Mouse (Mus musculus) erythroblast, embryonic 14.5 days (primary cell): ENCODE measurements around the gene Kcng3.

Experiments used
- GATA1 ChIP-seq: IDR thresholded peaks from 2 replicates; pipeline ENCODE4 v1.6.1; 2012; ENCODE audit warnings: low read length, inconsistent platforms, mixed read lengths
- TAL1 ChIP-seq: IDR thresholded peaks from 3 replicates; pipeline ENCODE4 v1.6.1; 2012; ENCODE audit warnings: low read length, inconsistent platforms, mixed read lengths

DNA sequence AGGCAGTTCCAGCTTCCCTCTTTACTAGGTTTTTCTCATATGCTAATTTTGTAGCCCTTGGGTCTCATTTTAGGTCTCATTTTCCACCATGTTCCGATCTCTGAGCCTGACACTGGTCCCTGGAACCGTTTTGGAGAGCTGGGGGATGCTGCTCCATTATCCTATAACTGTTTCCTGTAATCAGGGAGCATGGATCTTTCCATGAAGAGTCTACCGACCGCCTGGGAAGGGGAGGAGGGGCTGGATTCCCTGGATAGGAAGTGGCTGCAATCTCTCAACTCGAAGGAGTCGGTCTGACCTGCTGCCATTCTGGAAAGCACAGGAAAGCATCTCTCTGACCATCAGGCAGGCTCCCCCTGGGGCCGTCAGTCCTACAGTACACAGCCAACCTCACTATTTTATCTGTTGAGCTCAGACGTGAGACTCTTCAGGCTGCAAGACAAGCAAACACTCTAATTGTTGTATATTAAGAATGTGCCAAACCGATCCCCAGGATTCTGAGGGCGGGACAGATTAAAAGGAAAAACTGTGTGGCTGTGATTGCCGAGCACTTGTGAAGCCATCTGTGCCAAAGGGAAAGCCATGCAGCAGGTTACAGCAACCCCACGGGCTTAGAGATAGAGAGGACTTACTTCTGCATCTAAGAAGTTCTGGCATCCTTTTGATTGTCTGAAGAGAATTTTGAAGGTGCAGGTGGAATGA, 67.4 kb downstream of the Kcng3 start:
- TF ChIP-seq TAL1 (no peak), GATA1 (no peak)
